Mouse (Mus musculus) heart, embryonic 12.5 days (tissue): ENCODE measurements at regions not wholly inside any gene's neighbourhood (a gene's known extent, or its start where the extent isn't known, plus 50 kb on each side); places are given as distances from the start of the nearest gene placed in this dataset.

Experiments
- ATAC-seq: fragments of 200-750 bp; cut with Nextera tagmentation; 2 replicates; pipeline ENCODE4 v1.8.0; 2017; ENCODE audit warnings: moderate TSS enrichment, moderate library complexity; ENCODE audit not compliant: insufficient number of reproducible peaks, low FRiP score
- H3K27ac ChIP-seq: fragments of 300-500 bp; sonication (generic); 2 replicates; pipeline ENCODE4 v1.5.1; 2016; ENCODE audit warnings: mild to moderate bottlenecking, moderate library complexity; ENCODE audit not compliant: poor library complexity, severe bottlenecking
- H3K27me3 ChIP-seq: fragments of 300-500 bp; sonication (generic); replicated peaks from 2 replicates; pipeline ENCODE4 v1.6.1; 2016; ENCODE audit warnings: mild to moderate bottlenecking, moderate library complexity
- H3K36me3 ChIP-seq: fragments of 300-500 bp; sonication (generic); 2 replicates; pipeline ENCODE4 v1.6.1; 2016; ENCODE audit warnings: mild to moderate bottlenecking, moderate library complexity
- H3K4me1 ChIP-seq: fragments of 300-500 bp; sonication (generic); replicated peaks from 2 replicates; pipeline ENCODE4 v1.6.1; 2016; ENCODE audit warnings: mild to moderate bottlenecking
- H3K4me2 ChIP-seq: fragments of 300-500 bp; sonication (generic); 2 replicates; pipeline ENCODE4 v1.6.1; 2016; ENCODE audit warnings: mild to moderate bottlenecking, moderate library complexity
- H3K4me3 ChIP-seq: fragments of 300-500 bp; sonication (generic); 2 replicates; pipeline ENCODE4 v1.5.1; 2016; ENCODE audit warnings: mild to moderate bottlenecking
- H3K9ac ChIP-seq: fragments of 300-500 bp; sonication (generic); 2 replicates; pipeline ENCODE4 v1.6.1; 2016; ENCODE audit warnings: mild to moderate bottlenecking, moderate library complexity
- H3K9me3 ChIP-seq: fragments of 300-500 bp; sonication (generic); replicated peaks from 2 replicates; pipeline ENCODE4 v1.6.1; 2016; ENCODE audit warnings: mild to moderate bottlenecking, moderate library complexity
- WGBS: fragments of 180-500 bp; shearing (Covaris S2); methylation state at CpG from one replicate; pipeline ENCODE4 v1.1.7; 2016; 5-methylcytosine and 5-hydroxymethylcytosine counted together

DNA sequence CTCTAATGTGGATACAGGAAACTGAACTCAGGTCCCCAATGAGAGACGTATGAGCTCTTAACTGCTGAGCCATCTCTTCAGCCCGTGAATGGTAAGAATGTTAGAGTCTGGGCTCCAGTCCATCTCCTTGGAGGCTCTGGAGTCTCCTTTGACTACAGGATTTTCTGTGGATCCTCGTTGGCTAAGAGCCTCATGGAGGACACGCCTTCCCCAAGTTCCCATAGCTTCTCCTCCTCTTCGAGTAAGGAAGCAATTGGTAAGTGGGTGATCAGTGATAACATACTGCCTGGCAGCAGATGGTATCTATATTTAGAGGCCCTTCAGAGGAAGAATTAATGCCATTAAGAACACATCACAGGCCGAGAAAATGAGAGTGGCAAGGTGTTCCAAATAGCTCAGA is 164.5 kb upstream of the Castor2 start:
- Histone ChIP-seq H3K36me3 (no peaks in the 10 kb centered on the region), H3K9me3 (no peaks in the 10 kb centered on the region), H3K9ac (no peak overlapping the region), H3K27me3 (no peaks in the 10 kb centered on the region), H3K27ac (no peak overlapping the region), H3K4me3 (no peak overlapping the region), H3K4me2 (no peak overlapping the region), H3K4me1 (0 out of 2 replicates have a peak, but pooled peaks cover 3% of the 10 kb centered on the region)
- WGBS, result 56% methylated on average over 6 of the region's 6 CpGs
- ATAC-seq, result no peak

DNA sequence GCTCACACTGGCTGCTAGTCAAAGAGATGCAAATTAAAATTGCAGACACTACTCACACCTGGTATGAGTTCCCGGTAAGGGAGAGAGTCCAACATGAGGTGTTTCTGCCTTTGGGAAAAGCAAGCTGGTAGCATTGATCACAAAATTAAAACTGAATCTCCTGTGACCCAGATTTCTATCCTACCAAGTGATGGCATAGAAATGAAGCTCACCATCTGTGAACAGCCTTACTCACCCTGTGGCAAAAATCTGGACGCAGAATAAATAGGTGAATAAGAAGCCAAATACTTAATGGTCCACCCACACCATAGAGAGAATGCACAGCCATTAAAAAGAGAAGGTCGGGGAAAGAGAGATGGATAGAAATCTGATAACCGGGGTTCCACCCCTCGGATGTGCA is 169.4 kb upstream of the Castor2 start:
- Histone ChIP-seq H3K27me3 (no peaks in the 10 kb centered on the region), H3K4me1 (0 out of 2 replicates have a peak, but pooled peaks cover 2% of the 10 kb centered on the region), H3K27ac (no peak overlapping the region), H3K4me2 (no peak overlapping the region), H3K36me3 (no peaks in the 10 kb centered on the region), H3K9me3 (0 out of 2 replicates have a peak, but pooled peaks cover 7% of the 10 kb centered on the region), H3K4me3 (no peak overlapping the region), H3K9ac (no peak overlapping the region)
- ATAC-seq, result no peak
- 72% methylated on average over 5 of the region's 5 CpGs for WGBS

DNA sequence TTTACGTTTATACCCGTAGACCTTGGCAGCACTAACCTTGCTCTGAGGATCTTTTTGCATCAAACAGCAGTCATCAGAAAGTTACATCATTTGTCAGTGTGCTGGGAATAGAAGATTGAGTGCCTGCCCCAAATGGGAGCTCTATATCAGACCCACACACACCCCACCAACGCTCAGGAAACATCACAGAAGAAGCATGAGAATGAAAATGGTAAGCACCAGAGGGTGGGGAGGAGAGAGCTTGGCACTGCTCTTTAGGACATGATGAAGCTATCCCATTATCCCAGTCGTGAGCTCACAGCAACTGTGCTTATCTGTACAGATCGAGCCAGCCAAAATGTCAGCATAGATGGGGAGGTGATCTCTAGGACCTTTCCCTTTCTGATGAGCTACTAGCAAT is 172.5 kb upstream of the Castor2 start:
- Histone ChIP-seq H3K4me2 (no peak overlapping the region), H3K4me1 (no peaks in the 10 kb centered on the region), H3K36me3 (no peaks in the 10 kb centered on the region), H3K27ac (no peak overlapping the region), H3K9me3 (0 out of 2 replicates have a peak, but pooled peaks cover 7% of the 10 kb centered on the region), H3K4me3 (no peak overlapping the region), H3K9ac (no peak overlapping the region), H3K27me3 (no peaks in the 10 kb centered on the region)
- 71% methylated on average over 5 of the region's 5 CpGs for WGBS
- ATAC-seq, result no peak

DNA sequence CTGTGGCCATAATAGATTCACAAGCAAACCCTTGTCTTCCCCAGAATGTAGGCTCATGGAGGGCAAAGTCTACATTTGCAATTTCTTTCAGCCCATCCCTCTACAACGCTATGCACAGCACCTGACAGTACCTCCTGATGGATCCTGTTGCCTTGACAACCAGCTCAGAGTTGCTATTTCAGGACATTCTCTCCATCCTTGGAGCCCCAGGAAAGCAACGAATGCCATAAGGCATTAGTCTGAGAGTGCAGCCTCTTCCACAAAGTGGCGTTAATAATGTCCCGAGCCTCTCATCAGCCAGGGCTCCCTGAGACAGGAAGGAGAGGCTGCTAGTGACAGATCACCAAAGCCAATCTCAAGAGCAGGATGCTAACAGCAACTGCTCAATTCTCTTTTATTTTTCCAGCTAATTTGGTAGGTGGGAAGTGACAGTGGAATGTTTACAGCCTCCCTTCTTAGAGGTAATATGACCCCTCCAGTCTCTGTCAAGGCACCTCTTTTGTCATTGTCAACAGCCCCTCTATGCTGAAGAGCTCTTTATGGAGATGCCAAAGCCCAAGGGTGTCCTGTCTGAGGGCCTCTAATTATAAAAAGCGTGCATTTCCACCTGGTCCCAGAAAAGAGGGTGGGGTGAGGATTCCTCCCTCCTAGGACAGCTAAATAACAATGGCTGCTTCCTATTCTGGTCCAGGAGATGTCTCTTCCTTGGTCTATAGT is 174.2 kb upstream of the Castor2 start:
- 27% methylated on average over 5 of the region's 5 CpGs for WGBS
- no peak overlapping the region for H3K9ac ChIP-seq
- H3K4me3 ChIP-seq, result no peak overlapping the region
- H3K27ac ChIP-seq, result no peak overlapping the region
- 0 out of 2 replicates have a peak, but pooled peaks cover 7% of the 10 kb centered on the region for H3K9me3 ChIP-seq
- ATAC-seq, result no peak
- no peaks in the 10 kb centered on the region for H3K27me3 ChIP-seq
- H3K36me3 ChIP-seq, result no peaks in the 10 kb centered on the region
- H3K4me1 ChIP-seq, result no peaks in the 10 kb centered on the region
- no peak overlapping the region for H3K4me2 ChIP-seq

DNA sequence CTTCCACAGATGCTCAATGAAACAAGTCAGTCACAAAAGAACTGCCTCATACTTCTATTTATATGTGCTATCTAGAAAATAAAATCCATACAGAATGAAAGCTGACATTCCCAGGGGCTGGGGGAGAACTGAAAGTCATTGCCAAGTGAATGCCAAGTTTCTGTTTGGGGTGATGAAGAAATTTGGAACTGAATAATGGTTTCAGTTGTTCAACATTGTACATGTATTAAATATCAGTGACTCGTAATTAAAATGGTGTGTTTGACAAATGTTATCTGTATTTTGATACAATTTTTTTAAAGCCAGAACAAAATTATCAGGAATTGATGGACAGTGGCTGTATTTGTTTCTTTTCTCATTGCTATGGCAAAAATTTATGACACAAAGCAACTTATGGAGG is 177.3 kb upstream of the Castor2 start:
- no peak overlapping the region for H3K9ac ChIP-seq
- H3K27ac ChIP-seq, result no peak overlapping the region
- 0 out of 2 replicates have a peak, but pooled peaks cover 4% of the 10 kb centered on the region for H3K9me3 ChIP-seq
- H3K27me3 ChIP-seq, result no peaks in the 10 kb centered on the region
- no peak overlapping the region for H3K4me3 ChIP-seq
- WGBS, result 74% methylated on average over 1 of the region's 1 CpGs
- no peaks in the 10 kb centered on the region for H3K36me3 ChIP-seq
- no peak overlapping the region for H3K4me2 ChIP-seq
- no peaks in the 10 kb centered on the region for H3K4me1 ChIP-seq
- ATAC-seq, result no peak

DNA sequence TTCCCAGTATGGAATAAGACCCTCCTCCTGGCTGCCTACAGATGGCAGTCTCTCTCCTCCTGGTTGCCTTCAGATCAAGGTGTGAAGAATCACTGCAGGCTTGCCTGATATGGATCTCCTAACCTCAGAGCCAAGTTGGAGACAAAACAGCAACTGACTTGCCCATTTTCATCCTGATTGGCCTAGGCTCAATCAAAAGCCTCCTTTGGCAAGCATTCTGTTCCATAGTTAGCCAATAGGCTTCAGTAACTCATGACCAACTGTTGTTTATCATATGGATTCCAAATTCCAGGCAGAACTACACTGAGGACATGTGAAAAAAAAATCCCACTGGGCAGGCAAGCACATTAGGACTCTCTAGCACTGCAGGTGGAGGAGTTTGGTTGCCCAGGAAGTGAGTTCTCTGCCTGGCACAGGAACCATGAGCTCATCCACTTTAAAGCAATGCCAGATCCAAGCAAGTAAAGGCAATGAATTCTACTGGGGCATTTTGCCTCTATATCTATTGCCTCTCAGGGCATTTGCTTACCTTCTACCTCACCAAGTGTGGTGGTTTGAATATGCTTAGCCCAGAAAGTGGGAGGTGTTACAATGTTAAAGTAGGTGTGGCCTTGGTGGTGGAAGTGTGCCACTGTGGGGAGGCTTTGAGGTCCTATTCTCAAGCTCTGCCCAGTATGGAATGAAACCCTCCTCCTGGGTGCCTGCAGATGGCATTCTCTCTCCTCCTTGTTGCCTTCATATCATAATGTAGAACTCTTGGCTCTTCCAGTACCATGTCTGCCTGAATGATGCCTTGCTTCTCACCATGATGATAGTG is 183.6 kb upstream of the Castor2 start:
- Histone ChIP-seq H3K4me3 (no peak overlapping the region), H3K9me3 (no peaks in the 10 kb centered on the region), H3K27ac (no peak overlapping the region), H3K9ac (no peak overlapping the region), H3K36me3 (no peaks in the 10 kb centered on the region), H3K27me3 (no peaks in the 10 kb centered on the region), H3K4me1 (no peaks in the 10 kb centered on the region), H3K4me2 (no peak overlapping the region)
- ATAC-seq, result no peak

DNA sequence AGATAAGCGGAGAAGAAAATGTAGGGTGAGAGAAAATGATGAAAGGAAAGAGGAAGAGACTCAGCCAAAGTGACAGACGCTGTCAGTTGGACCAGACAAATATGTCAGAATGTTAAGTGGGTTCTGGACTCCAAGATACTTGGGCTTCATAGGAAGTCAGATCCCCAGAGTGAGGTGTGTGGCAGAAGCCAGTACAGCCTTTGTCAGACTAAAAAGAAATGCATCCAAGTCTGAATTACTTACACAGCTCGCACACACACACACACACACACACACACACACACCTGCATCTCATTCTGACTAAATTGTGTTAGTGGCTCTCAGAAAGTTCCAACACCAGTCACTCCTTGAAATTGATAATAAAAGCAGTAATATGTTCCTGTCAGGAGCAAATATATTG is 192.1 kb upstream of the Castor2 start:
- Histone ChIP-seq H3K9ac (no peak overlapping the region), H3K4me1 (no peaks in the 10 kb centered on the region), H3K27me3 (no peaks in the 10 kb centered on the region), H3K9me3 (peaks cover 5% of the 10 kb centered on the region; the same call in 1 of the 2 replicates), H3K4me2 (no peak overlapping the region), H3K36me3 (no peaks in the 10 kb centered on the region), H3K4me3 (no peak overlapping the region), H3K27ac (no peak overlapping the region)
- WGBS, result 66% methylated on average over 3 of the region's 3 CpGs
- no peak for ATAC-seq

DNA sequence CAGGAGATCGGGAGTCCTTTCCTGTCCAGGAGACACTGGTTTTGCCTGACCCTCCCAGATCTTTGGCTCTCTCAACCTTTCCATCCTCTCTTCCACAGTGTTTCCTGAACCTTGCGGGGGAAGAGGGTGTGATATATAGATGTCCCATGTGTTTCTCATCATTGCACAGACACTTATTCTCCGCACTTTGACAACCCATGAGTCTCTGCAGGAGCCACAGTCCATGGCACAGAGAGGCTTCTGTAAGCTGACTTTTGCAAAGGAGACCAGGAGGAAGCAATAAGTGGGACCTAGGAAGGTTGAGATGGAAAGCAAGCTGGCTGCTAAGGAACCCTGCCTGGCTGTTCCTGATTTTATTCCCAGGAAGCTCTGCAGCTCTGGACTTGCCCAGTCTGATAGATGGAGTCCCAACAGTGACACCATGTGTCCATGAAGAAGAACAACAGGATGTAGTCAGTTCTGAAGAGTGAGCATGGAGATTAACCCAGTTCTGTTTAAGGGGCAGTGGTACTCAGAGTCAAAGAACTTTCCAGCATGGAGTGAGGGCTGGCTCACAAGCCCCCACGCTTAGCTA is 201.4 kb upstream of the Castor2 start:
- no peak overlapping the region for H3K9ac ChIP-seq
- 58% methylated on average over 4 of the region's 4 CpGs for WGBS
- no peak overlapping the region for H3K4me3 ChIP-seq
- H3K27ac ChIP-seq, result no peak overlapping the region
- H3K4me1 ChIP-seq, result 0 out of 2 replicates have a peak, but pooled peaks cover 4% of the 10 kb centered on the region
- H3K27me3 ChIP-seq, result no peaks in the 10 kb centered on the region
- no peak overlapping the region for H3K4me2 ChIP-seq
- ATAC-seq, result peak; percentile 51
- H3K9me3 ChIP-seq, result no peaks in the 10 kb centered on the region
- no peaks in the 10 kb centered on the region for H3K36me3 ChIP-seq

DNA sequence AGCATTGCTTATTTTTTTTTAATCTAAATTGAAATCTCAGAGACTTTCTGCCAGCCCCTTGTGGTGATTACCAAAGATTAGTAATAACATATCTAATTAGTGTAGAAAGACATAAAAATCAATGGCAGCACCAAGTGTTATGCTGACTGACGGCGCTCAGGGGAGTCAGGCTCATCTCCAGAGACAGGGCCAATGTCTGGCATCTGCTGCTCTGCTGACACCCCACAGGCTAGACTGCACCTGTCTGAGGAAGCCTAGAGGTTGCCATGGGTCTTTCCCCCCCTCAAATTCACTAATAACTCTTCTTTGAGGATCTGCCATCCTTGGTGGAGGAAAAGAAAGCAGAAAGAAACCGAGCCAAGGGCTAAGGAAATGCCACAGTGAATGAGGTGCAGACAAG is 208.8 kb upstream of the Castor2 start:
- ATAC-seq, result no peak
- H3K4me2 ChIP-seq, result no peak overlapping the region
- H3K9me3 ChIP-seq, result no peaks in the 10 kb centered on the region
- peaks cover under 1% of the 10 kb centered on the region; the same call in 1 of the 2 replicates for H3K4me1 ChIP-seq
- no peaks in the 10 kb centered on the region for H3K36me3 ChIP-seq
- H3K27me3 ChIP-seq, result no peaks in the 10 kb centered on the region
- H3K4me3 ChIP-seq, result no peak overlapping the region
- H3K27ac ChIP-seq, result no peak overlapping the region
- no peak overlapping the region for H3K9ac ChIP-seq
- WGBS, result 73% methylated on average over 3 of the region's 3 CpGs

DNA sequence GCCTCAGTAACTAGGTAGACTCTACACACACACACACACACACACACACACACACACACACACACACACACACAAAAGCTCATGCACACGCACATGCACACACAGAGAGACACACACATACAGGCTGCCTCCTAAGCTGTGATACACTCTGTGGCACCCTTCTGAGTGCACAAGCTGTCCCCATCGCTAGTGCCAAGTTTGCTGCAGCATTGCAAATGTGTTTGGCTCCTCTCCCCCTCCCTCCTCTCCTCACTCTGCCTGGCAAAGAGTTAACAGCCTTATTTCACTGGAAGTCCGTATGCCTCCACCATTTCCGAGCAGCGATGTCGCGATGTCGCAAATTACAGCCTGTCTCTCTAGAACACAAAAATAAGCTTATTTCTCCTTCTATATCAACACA is 209.7 kb upstream of the Castor2 start:
- Histone ChIP-seq H3K36me3 (no peaks in the 10 kb centered on the region), H3K27ac (no peak overlapping the region), H3K4me3 (no peak overlapping the region), H3K4me1 (peaks cover 9% of the 10 kb centered on the region), H3K9me3 (no peaks in the 10 kb centered on the region), H3K27me3 (no peaks in the 10 kb centered on the region), H3K9ac (no peak overlapping the region), H3K4me2 (no peak overlapping the region)
- 74% methylated on average over 8 of the region's 8 CpGs for WGBS
- no peak for ATAC-seq

DNA sequence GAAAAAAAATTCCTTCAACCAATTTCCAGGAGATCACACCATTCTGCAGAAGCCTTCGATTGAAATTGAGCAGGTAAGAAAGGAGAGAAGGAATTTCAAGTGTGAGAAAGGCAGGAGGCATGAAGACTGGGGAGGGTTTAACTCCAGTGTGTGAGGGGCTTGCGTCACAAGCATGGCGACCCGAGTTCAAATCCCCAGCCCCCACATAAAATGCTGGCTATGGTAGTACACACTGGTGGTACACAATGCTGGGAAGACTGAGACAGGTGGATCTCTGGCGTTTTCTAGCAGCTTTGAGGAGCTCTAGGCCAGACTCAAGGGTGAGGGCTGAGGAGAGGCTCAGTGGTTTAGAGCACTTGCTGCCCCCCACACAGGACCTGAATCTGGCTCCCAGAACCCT is 214.0 kb upstream of the Castor2 start:
- peaks cover 15% of the 10 kb centered on the region for H3K4me1 ChIP-seq
- peak overlapping the region; percentile 59; the same call in 1 of the 2 replicates for H3K27ac ChIP-seq
- no peak overlapping the region for H3K4me3 ChIP-seq
- no peak overlapping the region; the same call in 1 of the 2 replicates for H3K4me2 ChIP-seq
- no peaks in the 10 kb centered on the region for H3K36me3 ChIP-seq
- H3K27me3 ChIP-seq, result no peaks in the 10 kb centered on the region
- no peak for ATAC-seq
- no peaks in the 10 kb centered on the region for H3K9me3 ChIP-seq
- 81% methylated on average over 5 of the region's 5 CpGs for WGBS
- H3K9ac ChIP-seq, result no peak overlapping the region
